Mouse (Mus musculus) T-helper 1 cell (primary cell): ENCODE results near the gene Osmr.
"Not testable (repeated sequence)": the region's sequence is repeated elsewhere in the genome, so short reads cannot be mapped to it uniquely, and the experiment has no call there.

Experiments used
- in situ Hi-C: fragments of 300-600 bp; cut with MboI, MseI; formaldehyde crosslinking; loops from one replicate; pipeline ENCODE4 v1.15.1; 2025; ENCODE audit warnings: high pct_unique_total_duplicates

Gene Osmr

DNA sequence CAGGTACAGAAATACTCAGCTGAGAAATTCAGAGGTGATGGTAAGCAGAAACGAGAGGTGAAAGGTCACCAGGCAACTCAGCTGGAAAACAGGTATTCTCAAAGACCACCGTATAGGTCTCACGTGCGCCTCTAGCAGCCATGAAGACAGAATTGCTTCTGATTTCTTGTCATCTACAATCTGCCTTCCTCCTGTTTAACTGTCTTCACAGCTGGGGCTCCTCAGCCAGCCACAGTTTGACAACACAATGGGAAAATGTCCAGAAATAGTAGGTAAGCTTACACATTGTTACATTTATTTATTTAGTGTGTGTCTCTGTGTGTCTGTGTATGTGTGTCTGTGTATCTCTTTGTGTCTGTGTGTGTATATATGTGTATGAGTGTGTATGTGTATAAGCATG, 12.6 kb downstream of the Osmr start:
- in situ Hi-C loops = no loop called here

DNA sequence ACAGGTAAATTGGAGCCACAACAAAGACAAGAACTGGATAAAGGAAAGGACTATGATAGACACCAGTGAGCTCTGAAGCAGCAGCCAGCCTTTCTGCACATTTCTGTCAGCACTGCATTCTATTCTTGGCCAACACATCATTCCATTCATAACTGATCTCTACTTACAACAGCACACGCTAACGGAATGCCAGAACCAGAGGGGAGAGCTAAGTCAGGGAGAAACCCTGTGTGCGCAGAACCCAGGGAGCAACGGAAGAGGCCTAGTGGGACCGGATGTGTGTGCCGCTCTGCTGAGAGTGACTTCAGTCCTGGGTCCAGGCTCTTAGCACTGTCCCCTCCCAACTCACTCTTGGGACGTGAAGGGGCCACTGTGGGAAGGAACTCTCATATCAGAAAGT, 13.2 kb downstream of the Osmr start:
- in situ Hi-C loops = no loop called here

DNA sequence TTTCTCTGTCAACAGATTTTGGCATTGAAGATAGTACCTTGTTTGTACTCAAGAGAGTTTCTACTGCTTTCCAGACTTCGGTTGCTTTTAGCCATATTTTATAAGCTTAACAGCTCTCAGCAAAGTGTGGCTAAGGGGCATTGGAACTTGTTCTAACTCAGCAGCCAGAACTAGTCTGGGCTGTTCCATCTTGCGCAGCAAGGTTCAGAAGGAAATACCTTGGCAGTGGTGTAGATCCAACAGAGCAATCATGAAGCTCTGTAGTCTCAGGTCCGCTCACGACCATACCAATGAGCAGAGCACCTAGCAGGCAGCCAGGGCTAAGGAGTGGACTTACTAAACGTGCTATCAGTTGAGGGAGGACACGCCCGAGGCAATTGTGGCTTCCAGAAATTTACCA, 15.0 kb downstream of the Osmr start:
- in situ Hi-C loops = no loop called here

DNA sequence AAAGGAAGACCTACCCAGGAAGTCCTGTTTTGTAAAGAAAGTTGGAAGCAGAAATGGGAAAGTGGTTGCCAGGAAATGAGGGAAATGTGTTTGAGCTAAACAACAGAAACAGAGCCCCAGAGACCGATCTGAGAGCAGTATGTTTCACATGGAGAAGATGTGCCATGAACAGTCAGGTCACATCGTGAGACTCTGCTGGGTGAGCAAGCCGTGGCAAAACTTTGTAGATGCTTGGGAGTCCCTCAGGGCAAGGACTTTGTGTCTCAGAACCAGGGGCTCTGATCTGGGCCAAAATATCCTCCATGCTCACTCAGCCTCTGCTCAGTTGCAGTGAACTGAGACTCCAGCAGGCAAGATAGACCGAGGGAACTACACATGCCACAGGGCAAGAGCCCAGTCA, 15.9 kb downstream of the Osmr start:
- in situ Hi-C loops = no loop called here

DNA sequence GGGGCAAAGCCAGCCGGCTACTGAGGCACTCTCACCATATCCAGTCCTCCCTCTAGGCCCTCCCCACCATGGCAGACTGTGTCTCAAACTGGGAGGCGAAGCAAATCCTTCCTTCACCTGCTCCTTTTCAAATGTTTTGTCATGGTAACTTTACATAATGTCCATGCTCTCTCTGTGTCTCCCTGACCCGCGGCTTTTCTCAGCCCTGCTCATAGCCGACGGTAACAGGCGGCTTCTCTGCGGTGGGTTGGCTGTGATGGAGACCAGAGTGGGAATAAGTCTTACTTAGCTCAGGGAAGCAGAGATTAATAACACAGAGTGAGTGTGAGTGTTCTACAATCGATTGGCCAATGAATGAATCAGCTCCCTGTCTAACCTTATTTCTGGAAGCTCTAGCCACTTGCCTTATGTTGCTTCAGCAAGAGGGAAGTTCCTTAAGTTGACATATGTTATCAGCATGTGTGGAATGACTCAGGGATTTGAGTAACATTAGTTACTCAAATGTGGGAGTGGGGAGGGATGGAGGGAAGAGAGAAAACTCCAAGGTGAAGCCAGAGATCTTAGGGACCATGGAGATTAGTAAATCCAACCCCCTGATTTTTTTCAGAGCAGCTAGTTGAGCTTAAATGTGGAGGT, 17.4 kb downstream of the Osmr start:
- in situ Hi-C loops = no loop called here

DNA sequence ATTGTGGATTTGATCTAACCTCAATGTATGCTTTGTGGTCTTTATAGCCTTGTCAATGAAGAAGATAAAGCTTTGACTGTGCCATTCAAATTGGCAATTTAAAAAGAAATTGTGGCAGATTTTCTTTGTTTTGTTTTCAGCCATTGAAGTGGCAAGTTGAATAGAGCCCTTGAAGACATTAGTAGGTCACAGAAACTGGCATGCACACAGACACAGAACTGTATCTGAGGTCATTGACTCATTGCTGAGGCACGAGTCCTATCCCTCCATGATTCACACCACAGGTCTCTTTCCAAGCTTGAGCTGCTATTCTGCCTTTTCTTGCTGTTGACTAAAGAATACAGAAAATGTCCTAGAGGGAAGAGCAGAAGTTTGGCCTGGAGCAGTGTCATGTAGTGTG, 24.9 kb downstream of the Osmr start:
- in situ Hi-C loops = loop anchor here (5.0 kb wide), 1 partner anchor 72 kb away; no protein-coding TSS in a partner anchor

DNA sequence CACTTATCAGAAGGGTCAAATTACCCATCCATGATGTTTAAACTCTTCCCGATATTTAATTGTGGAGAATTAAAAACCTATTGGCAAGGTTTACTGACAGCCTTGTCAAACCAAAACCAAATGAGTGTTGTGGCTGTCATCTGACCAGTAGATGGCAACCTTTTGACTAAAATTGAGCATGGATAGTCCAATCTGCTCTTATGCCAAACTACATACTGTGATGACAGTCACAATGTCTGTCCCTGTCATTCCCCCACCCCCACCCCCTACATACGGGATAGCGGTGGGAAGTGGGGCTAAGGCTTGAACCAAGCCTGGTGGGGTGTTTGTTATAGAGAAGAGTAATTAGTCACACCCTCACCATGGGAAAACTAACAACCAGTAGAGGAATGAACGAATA, 34.6 kb downstream of the Osmr start:
- in situ Hi-C loops = no loop called here

DNA sequence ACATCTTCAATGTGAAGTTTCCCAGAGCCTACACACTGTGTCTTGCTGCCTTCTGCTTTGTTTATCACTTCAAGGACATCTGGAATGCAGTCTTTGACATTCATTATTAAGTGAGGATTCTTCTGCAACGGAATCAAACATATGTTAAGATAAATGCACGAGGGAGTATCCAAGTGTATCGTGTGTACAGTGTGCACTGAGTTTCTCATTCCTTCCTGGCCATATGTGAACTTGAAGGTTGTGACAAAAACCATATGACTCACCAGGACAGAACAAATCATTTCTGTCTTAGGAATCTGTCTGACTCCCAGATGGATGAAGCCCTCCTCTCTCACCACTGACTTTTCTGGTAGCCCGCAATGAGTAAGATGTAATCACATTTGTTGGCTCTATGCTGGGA, 59.0 kb downstream of the Osmr start:
- in situ Hi-C loops = no loop called here

DNA sequence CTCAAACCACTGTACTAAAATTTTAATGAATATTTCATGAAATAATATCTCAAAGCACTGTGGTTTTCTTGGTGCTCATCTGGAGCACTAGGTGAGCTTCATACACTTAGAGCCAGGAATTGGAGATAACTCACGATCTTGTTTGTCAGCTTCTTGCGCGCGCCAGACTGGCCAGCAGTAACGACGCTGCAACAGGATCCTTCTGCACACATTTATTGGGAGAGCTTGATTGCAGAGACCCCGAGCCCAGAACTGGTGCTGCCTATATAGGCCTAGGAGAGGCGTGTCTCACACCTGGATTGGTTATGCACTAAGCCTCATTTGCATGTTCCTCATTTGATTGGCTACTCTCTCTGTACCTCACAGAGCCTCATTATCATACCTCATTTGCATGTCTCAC, 73.6 kb downstream of the Osmr start:
- in situ Hi-C loops = not testable (repeated sequence)

DNA sequence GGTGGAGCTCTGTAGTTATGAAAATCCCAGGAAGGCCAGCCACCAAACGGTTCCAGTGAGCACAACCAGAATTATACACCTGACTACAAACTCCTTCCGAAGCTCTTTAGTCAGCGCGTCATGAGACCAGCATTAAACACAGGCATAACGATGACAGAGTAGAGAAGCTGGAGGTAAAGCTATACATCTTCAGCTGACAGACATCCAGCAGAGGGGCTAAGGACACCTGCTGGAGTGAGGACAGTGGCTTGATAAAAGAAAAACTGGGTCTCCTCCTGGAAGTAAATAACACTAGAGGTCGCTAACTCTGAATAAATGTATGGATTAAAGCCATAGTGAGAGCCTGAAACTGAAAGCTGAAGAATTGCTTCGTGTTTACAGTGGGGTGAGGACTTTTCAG, 81.9 kb downstream of the Osmr start:
- in situ Hi-C loops = no loop called here

DNA sequence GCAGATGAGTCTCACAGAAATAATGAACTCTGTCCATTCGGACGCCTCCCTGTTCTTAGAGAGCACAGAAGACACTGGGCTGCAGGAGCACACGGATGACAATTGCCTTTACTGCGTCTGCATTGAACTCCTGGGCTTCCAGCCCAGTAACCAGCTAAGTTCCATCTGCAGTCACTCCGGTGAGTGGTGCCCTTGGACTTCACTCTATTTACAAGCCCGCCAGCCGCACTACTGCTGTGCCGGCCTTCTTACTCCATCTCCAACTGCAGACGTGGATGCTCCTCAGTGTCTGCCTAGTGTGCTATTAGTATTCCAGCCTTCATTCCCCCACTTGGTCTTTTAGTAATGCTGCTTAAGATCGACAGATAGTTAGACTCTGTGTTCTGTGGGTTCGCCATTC, 83.1 kb downstream of the Osmr start:
- in situ Hi-C loops = no loop called here

DNA sequence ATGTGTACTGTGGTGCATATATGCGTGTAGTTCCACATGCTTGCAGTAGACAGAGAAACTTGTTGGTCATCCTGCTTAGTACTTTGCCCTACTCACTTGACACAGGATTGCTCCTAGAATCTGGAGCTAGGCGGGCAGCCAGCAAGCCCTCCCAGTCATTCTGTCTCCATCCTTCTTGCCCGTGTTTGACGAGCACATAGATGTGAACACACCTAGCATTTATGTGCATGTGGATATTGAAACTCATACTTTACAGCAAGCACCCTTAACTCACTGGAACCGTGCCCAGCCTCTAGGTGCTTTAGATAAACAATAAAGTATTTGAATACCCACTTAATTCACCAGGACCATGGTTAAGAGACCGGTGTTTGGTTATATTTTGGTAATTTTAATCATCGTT, 84.8 kb downstream of the Osmr start:
- in situ Hi-C loops = no loop called here

DNA sequence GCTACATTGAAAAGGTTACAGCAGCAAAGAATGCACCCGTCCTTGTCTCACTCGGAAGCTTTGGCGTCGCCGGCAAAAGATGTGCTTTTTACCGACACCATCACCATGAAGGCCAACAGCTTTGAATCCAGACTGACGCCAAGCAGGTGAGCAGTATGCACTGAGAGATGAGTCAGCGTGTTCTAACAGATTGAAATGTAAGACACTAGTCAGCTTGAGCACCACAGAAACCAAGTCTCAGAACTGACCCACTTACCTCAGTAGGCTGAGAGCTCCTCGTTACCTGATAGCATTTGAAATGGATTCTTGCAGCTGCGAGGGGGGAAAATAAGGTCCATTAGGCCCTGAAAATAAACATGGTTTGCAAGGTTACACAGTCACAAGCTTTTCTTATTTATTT, 87.5 kb downstream of the Osmr start:
- in situ Hi-C loops = no loop called here

DNA sequence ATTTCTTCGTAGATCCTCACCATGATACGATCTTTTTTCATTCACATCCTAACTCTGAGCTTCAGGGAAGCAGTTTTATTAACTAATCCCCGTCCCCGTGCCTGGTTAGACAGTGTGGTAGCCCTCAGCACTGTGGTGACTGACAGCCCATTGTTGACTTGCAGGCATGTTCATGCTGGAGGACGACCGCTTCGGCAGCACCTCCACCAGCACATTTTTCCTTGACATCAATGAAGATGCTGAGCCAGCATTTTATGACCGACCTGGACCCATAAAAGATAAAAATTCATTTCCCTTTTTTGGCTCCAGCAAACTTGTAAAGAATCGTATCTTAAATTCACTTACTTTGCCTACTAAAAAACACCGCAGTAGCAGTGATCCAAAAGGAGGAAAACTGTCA, 88.6 kb downstream of the Osmr start:
- in situ Hi-C loops = no loop called here

DNA sequence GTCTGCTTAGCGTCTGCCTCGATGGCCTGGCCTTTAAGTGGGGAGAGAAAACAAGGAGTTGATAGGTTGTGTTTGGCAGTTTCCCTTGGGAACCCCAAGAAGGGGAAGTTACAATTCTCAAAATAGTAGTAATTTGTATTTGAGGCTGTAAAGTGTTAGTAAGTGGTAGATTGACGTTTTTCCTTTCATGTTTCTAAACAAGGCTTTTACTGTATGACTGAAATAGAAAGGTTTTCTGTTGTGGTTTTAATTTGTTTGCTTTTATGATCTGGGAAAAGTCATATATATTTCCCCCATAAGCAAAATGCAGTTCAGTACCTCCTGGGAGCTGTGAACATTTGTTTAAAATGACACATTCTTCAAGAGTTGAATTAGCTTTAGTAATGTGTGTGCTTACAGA, 102.5 kb downstream of the Osmr start:
- in situ Hi-C loops = no loop called here
